Mouse (Mus musculus) neutrophil, adult 59 days (primary cell): Measurements from ENCODE around the gene Mcoln2. TPM values are rescaled to one million over a fixed set of nuclear protein-coding genes. Genes with fewer than 3 reads are reported as not detected.

ENCODE experiments used
- total RNA-seq, 2 experiments: library from RNA; stranded (reverse); gene quantifications; 1 replicate in 1 of 2; 2 replicates in 1 of 2; pipeline ENCODE4 v1.2.4; 2023

Gene Mcoln2
- total RNA-seq: 1 to 10 TPM in 1 of 2 experiments, under 1 TPM in 1; 0.62 to 1.1 TPM

GRCm38 (mm10) chr3:146149156-146150057 lies at the start of gene Mcoln2:
Mcoln2 (plus strand) TSS chr3:146149833.

GRCm38 (mm10) chr3:146107921-146108571 lies 41.6 kb upstream of the Mcoln2 start, which contains the start of gene Wdr63:
Wdr63 (minus strand) TSS chr3:146108130.

GRCm38 (mm10) chr3:146117258-146117996 lies 32.2 kb upstream of the Mcoln2 start, which contains the start of gene Mcoln3:
Mcoln3 (plus strand) TSS chr3:146117450.

GRCm38 (mm10) chr3:146220776-146221486 lies 71.3 kb downstream of the Mcoln2 start, which contains the start of gene Lpar3:
Lpar3 (plus strand) TSS chr3:146220963.

Other genes with a start within 250 kb of the Mcoln2 start
- 10 to 100 TPM; 79.7 to 82.1 TPM for gene Bcl10, start 227.0 kb upstream of the Mcoln2 start, total RNA-seq
- 10 to 100 TPM; 26.9 to 30.9 TPM for gene 2410004B18Rik, start 211.8 kb upstream of the Mcoln2 start, total RNA-seq
- under 1 TPM; 0.07 to 0.16 TPM for gene Syde2, start 162.0 kb upstream of the Mcoln2 start, total RNA-seq
- gene Wdr63, start 41.7 kb upstream of the Mcoln2 start, total RNA-seq: not detected
- not detected for gene Mcoln3, start 32.4 kb upstream of the Mcoln2 start, total RNA-seq
- under 1 TPM in 1 of 2 experiments, not detected in 1; 0.18 TPM for gene Lpar3, start 71.1 kb downstream of the Mcoln2 start, total RNA-seq